Mouse (Mus musculus): ENCODE measurements at regions not wholly inside any gene's neighbourhood (a gene's known extent, or its start where the extent isn't known, plus 50 kb on each side); places are given as distances from the start of the nearest gene placed in this dataset.

- DNase-seq = no peak
These were observed 477.9 kb upstream of the Gm26657 start for GRCm38 (mm10) chr4:56261992-56262391.

- DNase-seq = peak in 1 of 2 experiments; percentile 9
These were observed 487.5 kb upstream of the Gm26657 start for GRCm38 (mm10) chr4:56252375-56252774.

GRCm38 (mm10) chr4:56251766-56252165 is 488.1 kb upstream of the Gm26657 start:
- DNase-seq = no peak

- no peak for DNase-seq
These were observed 489.3 kb upstream of the Gm26657 start for GRCm38 (mm10) chr4:56250611-56251010.

- no peak for DNase-seq
These were observed 496.0 kb upstream of the Gm26657 start for GRCm38 (mm10) chr4:56243863-56244262.

- DNase-seq = no peak
These were observed 501.1 kb upstream of the Gm26657 start for GRCm38 (mm10) chr4:56238496-56239488.

- no peak for DNase-seq
These were observed 508.5 kb upstream of the Gm26657 start for GRCm38 (mm10) chr4:56231414-56231813.

GRCm38 (mm10) chr4:56230451-56230850 is 509.4 kb upstream of the Gm26657 start:
- no peak for DNase-seq

GRCm38 (mm10) chr4:56226493-56226892 is 513.4 kb upstream of the Gm26657 start:
- no peak for DNase-seq

GRCm38 (mm10) chr4:56224542-56224941 is 515.3 kb upstream of the Gm26657 start:
- DNase-seq = peak; percentile 32 to 39

GRCm38 (mm10) chr4:56222023-56222776 is 517.7 kb upstream of the Gm26657 start:
- peak; percentile 78 to 84 for DNase-seq

- no peak for DNase-seq
These were observed 519.3 kb upstream of the Gm26657 start for GRCm38 (mm10) chr4:56220531-56220930.

GRCm38 (mm10) chr4:56209499-56209898 is 530.4 kb upstream of the Gm26657 start:
- DNase-seq = no peak

- DNase-seq = no peak
These were observed 532.1 kb upstream of the Gm26657 start for GRCm38 (mm10) chr4:56207726-56208125.

- DNase-seq = no peak
These were observed 534.8 kb upstream of the Gm26657 start for GRCm38 (mm10) chr4:56205069-56205468.

GRCm38 (mm10) chr4:56193365-56193764 is 546.5 kb upstream of the Gm26657 start:
- DNase-seq = no peak

GRCm38 (mm10) chr4:56192516-56192915 is 547.4 kb upstream of the Gm26657 start:
- peak in 1 of 2 experiments; percentile 10 for DNase-seq

- DNase-seq = no peak
These were observed 560.3 kb upstream of the Gm26657 start for GRCm38 (mm10) chr4:56179566-56179965.

- DNase-seq = no peak
These were observed 560.9 kb upstream of the Gm26657 start for GRCm38 (mm10) chr4:56178844-56179481.

- no peak for DNase-seq
These were observed 578.6 kb upstream of the Gm26657 start for GRCm38 (mm10) chr4:56161257-56161594.

GRCm38 (mm10) chr4:56160551-56161256 is 579.2 kb upstream of the Gm26657 start:
- DNase-seq = no peak

GRCm38 (mm10) chr4:56157521-56158065 is 582.3 kb upstream of the Gm26657 start:
- no peak for DNase-seq
